Mouse (Mus musculus) erythroblast, embryonic 14.5 days (primary cell): ENCODE results near the gene Msto1. TPM values are rescaled to one million over a fixed set of nuclear protein-coding genes. Genes with fewer than 3 reads are reported as not detected.

ENCODE experiments used
- H3K27me3 ChIP-seq: 2 replicates; pipeline ENCODE4 v1.6.1; 2012; ENCODE audit warnings: inconsistent platforms; ENCODE audit not compliant: control insufficient read depth
- H3K36me3 ChIP-seq: 2 replicates; pipeline ENCODE4 v1.6.1; 2012; ENCODE audit warnings: mild to moderate bottlenecking, inconsistent platforms; ENCODE audit not compliant: control insufficient read depth
- H3K4me1 ChIP-seq: 2 replicates; pipeline ENCODE4 v1.6.1; 2012; ENCODE audit warnings: inconsistent platforms; ENCODE audit not compliant: control insufficient read depth
- H3K4me3 ChIP-seq: replicated peaks from 2 replicates; pipeline ENCODE3; 2012; ENCODE audit warnings: moderate library complexity, mild to moderate bottlenecking, inconsistent platforms
- H3K9me3 ChIP-seq: 2 replicates; pipeline ENCODE4 v1.6.1; 2012; ENCODE audit warnings: low read length, inconsistent platforms, mixed read lengths; ENCODE audit not compliant: control insufficient read depth
- GATA1 ChIP-seq: IDR thresholded peaks from 2 replicates; pipeline ENCODE4 v1.6.1; 2012; ENCODE audit warnings: low read length, inconsistent platforms, mixed read lengths
- TAL1 ChIP-seq: IDR thresholded peaks from 3 replicates; pipeline ENCODE4 v1.6.1; 2012; ENCODE audit warnings: low read length, inconsistent platforms, mixed read lengths
- polyA plus RNA-seq: library from polyadenylated mRNA; stranded (reverse); fragments of >175 nt; gene quantifications from 2 replicates; pipeline ENCODE4 v1.2.3, GENCODE M21; 2012

The Msto1 gene
- polyA plus RNA-seq, 1 experiment, result 0.23 TPM

DNA sequence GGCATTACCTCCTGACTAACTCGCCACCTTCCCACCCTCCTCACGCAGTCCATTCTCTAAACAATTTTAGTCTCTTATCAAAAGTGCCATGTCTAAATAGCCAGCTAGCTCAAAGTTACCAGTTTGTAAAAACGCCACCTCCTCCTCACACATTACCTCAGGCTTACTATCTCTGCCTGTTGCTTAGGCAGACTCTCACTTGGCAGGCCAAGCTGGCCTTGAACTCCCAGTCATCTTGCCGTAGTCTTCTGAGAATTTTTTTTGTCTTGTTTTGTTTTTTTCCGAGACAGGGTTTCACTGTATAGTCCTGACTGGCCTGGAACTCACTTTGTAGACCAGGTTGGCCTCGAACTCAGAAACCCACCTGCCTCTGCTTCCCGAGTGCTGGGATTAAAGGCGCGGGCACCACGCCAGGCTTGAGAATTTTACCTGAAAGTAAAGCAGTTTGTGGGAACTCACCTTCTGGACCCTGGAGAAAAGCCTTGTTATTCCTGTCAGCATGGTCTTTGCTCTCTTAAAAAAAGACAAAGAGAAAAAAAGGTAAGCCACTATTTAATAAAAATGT is 28.6 kb upstream of the Msto1 start:
- Histone ChIP-seq H3K9me3 (no peaks in the 10 kb centered on the region), H3K27me3 (no peaks in the 10 kb centered on the region), H3K4me1 (peaks cover 21% of the 10 kb centered on the region), H3K36me3 (peaks cover 47% of the 10 kb centered on the region), H3K4me3 (no peak overlapping the region)
- TF ChIP-seq GATA1 (no peak), TAL1 (no peak)

DNA sequence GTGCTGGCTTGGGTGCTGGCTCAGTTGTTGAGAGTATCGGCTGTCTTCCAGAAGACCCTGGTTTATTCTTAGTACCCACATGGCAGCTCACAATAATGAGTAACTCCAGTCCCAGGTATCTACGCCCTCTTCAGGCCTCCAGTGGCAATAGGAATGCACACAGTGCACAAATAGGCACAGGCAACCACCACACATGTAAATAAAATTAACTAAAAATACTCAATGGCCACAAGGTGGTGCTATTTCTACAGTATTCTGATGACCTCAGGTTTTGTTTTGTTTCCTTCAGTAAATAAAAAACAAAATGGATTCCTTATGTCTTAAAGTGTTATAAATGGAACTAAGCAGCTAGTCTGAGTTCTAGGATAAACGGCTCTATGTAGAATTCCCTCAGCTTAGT is 25.9 kb upstream of the Msto1 start:
- H3K4me3 ChIP-seq, result no peak overlapping the region
- H3K27me3 ChIP-seq, result no peaks in the 10 kb centered on the region
- no peak for TF ChIP-seq TAL1
- TF ChIP-seq GATA1, result no peak
- H3K9me3 ChIP-seq, result no peaks in the 10 kb centered on the region
- peaks cover 10% of the 10 kb centered on the region for H3K4me1 ChIP-seq
- peaks cover 70% of the 10 kb centered on the region for H3K36me3 ChIP-seq

DNA sequence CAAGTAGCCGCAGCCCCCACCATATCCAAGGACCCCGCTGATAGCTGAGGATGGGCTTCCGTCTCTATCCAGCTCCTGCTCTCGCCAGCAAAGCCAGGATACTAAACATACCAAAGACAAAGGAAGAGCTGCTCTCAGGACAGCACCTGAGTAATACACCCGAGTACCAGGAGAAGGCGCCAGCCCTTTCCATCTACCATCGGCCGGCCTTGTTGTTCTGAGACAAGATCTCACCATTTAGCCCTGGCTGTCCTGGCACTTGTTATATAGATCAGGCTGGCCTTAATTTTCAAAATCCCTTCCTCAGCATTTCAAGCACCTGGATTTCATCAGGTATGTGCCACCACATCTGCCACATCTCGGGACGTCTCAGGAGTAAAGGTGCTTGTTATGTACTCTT is 25.3 kb upstream of the Msto1 start:
- Histone ChIP-seq H3K9me3 (no peaks in the 10 kb centered on the region), H3K27me3 (no peaks in the 10 kb centered on the region), H3K4me3 (no peak overlapping the region), H3K4me1 (peaks cover 6% of the 10 kb centered on the region), H3K36me3 (peaks cover 76% of the 10 kb centered on the region)
- TF ChIP-seq TAL1, result no peak
- TF ChIP-seq GATA1, result no peak

DNA sequence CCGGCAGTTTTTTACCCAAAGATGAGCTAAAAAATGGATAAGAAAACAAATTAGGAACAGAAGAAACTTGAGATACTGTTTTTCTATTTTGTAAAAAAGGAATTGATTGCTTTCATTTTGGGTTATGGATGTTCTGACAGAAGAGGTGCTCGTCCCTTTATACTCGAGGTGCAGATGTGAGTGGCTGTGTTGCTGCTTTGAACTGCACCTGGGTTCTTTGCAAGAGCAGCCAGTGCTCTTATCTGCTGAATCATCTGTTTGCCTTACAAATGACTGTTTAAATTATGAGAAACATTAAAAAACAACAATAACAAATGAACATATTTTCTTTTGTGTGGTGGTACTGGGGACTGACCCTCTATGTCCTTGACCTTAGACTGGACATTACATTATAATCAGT is 15.7 kb upstream of the Msto1 start:
- Histone ChIP-seq H3K27me3 (no peaks in the 10 kb centered on the region), H3K36me3 (peaks cover 97% of the 10 kb centered on the region), H3K4me1 (peaks cover 5% of the 10 kb centered on the region; the same call in 1 of the 2 replicates), H3K9me3 (no peaks in the 10 kb centered on the region), H3K4me3 (no peak overlapping the region)
- TF ChIP-seq GATA1 (no peak), TAL1 (no peak)

DNA sequence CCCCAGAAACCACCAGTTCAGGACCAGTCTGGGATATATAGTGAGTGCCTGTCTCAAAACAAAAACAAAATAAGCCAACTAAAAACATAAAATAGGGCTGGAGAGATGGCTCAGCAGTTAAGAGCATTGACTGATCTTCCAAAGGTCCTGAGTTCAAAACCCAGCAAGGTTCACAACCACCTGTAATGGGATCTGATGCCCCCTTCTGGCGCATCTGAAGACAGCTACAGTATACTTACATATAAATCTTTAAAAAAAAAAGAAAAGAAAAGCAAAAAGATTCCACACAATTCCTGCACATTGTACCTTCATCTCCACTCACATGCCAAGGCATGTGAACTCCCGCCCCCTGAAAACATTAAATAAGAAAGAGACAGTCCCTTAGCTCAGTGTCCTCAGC is 11.9 kb upstream of the Msto1 start:
- Histone ChIP-seq H3K36me3 (peaks cover 97% of the 10 kb centered on the region), H3K9me3 (peaks cover 6% of the 10 kb centered on the region), H3K4me1 (no peaks in the 10 kb centered on the region), H3K27me3 (no peaks in the 10 kb centered on the region), H3K4me3 (no peak overlapping the region)
- TF ChIP-seq GATA1 (no peak), TAL1 (no peak)

DNA sequence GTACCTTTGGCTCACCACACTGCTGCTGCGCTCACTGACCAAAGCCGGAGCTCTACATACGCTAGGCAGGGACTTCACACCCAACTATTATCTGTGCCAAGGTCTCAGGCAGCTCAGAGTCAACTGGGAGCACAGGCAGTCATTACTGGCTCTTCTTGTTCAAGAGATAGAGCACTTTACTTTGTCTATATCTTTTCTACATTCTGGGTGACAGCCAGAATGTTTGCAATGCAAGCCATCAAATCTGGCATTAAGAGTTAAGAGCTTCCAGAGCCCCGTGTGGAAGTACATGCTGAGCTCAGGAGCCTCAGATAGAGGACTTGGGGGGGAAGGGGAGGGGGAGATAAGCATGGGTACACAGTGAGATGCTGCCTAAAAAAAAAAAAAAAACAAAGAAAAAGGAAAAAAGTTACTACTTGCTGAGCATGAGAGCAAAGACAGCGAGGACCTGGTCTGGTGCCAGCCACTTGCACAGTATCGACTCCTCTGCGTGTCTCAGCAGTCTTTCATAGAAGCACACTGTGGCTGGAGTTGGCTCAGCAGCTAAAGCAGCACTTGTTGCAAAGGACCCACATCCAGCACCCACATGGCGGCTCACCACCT is 10.3 kb upstream of the Msto1 start:
- TF ChIP-seq TAL1 (no peak), GATA1 (no peak)
- no peak overlapping the region for H3K4me3 ChIP-seq
- no peaks in the 10 kb centered on the region for H3K27me3 ChIP-seq
- no peaks in the 10 kb centered on the region for H3K4me1 ChIP-seq
- H3K36me3 ChIP-seq, result peaks cover 87% of the 10 kb centered on the region
- peaks cover 11% of the 10 kb centered on the region for H3K9me3 ChIP-seq

DNA sequence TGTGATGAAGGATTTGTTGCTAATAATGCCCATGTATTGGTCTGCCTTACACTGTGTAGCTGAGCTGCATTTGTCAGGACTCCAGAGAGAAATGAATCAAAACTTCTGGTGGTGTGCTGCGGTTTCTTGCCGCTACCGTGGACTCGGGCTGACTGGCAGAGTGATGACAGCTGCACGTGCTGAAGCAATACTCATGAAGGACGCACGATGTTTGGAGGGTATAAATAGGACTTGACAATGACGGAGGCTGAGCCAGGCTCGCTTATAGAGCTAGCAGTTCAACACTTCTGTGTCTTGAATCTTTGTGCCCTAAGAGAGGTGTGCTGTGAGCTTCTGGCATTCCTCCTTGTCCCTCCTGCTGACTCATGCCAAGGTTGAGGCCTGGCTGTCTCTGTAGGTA is 7.6 kb upstream of the Msto1 start:
- no peaks in the 10 kb centered on the region for H3K27me3 ChIP-seq
- H3K36me3 ChIP-seq, result peaks cover 60% of the 10 kb centered on the region
- peaks cover 11% of the 10 kb centered on the region for H3K9me3 ChIP-seq
- H3K4me3 ChIP-seq, result no peak overlapping the region
- TF ChIP-seq GATA1 (no peak), TAL1 (no peak)
- H3K4me1 ChIP-seq, result no peaks in the 10 kb centered on the region

DNA sequence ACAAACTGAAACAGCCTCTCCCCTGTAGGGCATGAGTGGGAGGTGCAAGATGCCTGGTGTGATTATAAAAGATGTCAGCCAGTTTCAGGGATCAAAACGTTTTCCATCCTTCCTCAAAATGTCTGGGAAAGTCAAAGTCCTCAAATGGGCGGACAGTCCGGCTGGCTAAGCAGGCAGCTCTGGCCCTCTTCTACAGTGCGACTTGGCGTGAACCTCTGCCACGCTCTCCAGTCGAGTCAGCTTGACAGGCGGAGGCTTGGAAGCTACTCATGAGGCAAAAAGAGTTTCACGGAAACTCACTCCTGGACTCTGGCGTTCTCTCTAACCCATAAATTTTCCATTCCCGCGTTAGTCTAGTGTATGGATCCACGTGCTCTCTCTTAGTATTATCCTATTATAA is 5.2 kb upstream of the Msto1 start:
- H3K4me1 ChIP-seq, result peaks cover 9% of the 10 kb centered on the region
- peaks cover 37% of the 10 kb centered on the region for H3K36me3 ChIP-seq
- no peak overlapping the region for H3K4me3 ChIP-seq
- H3K27me3 ChIP-seq, result no peaks in the 10 kb centered on the region
- TF ChIP-seq GATA1 (no peak), TAL1 (no peak)
- H3K9me3 ChIP-seq, result peaks cover 11% of the 10 kb centered on the region

DNA sequence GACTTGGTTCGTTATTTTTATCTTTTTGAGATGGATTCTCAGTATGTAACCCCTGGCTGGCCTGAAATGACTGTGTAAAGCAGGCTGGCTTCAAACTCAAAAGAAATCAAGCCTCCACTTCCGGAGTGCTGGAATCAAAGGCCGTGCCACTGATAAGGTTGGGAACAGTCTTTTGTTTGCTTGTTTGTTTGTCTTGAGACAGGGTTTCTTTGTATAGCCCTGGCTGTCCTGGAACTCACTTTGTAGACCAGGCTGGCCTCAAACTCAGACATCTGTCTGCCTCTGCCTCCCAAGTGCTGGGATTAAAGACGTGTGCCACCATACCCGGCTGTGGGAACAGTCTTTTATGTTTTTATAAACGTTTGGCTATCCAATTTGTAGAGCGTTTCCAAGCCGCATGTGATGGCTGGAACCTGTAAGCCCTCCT is 598 bp upstream of the Msto1 start:
- Histone ChIP-seq H3K4me1 (peaks cover 23% of the 10 kb centered on the region), H3K36me3 (peaks cover 31% of the 10 kb centered on the region), H3K4me3 (peak overlapping the region; percentile 85), H3K27me3 (no peaks in the 10 kb centered on the region), H3K9me3 (no peaks in the 10 kb centered on the region)
- no peak for TF ChIP-seq TAL1
- TF ChIP-seq GATA1, result no peak
